Mouse (Mus musculus) kidney, postnatal 0 days (tissue): Measurements from ENCODE around the gene Tbx19. TPM values are rescaled to one million over a fixed set of nuclear protein-coding genes. Genes with fewer than 3 reads are reported as not detected.

Source experiments
- ATAC-seq: fragments of 200-750 bp; cut with Nextera tagmentation; replicated peaks from 2 replicates; pipeline ENCODE4 v1.8.0; 2017; ENCODE audit warnings: low read depth, moderate number of reproducible peaks, moderate TSS enrichment, moderate library complexity; ENCODE audit not compliant: low FRiP score
- DNase-seq: peaks from one replicate; pipeline ENCODE4 v3.0.0-alpha.2; 2016; ENCODE audit warnings: low spot score
- H3K27ac ChIP-seq: fragments of 300-500 bp; sonication (generic); 2 replicates; pipeline ENCODE4 v1.5.1; 2014; ENCODE audit warnings: mild to moderate bottlenecking
- H3K27me3 ChIP-seq: fragments of 300-500 bp; sonication (generic); 2 replicates; pipeline ENCODE4 v1.6.1; 2014; ENCODE audit warnings: low read length, mixed read lengths; ENCODE audit not compliant: insufficient read depth
- H3K36me3 ChIP-seq: fragments of 300-500 bp; sonication (generic); 2 replicates; pipeline ENCODE4 v1.6.1; 2014; ENCODE audit warnings: low read length, mixed read lengths; ENCODE audit not compliant: insufficient read depth
- H3K4me1 ChIP-seq: fragments of 300-500 bp; sonication (generic); replicated peaks from 2 replicates; pipeline ENCODE4 v1.6.1; 2014; ENCODE audit warnings: antibody characterized with exemption, low read length, mixed read lengths; ENCODE audit not compliant: insufficient read depth
- H3K4me2 ChIP-seq: fragments of 300-500 bp; sonication (generic); 2 replicates; pipeline ENCODE4 v1.6.1; 2014; ENCODE audit warnings: mild to moderate bottlenecking, low read length, moderate library complexity, mixed read lengths
- H3K4me3 ChIP-seq: fragments of 300-500 bp; sonication (generic); replicated peaks from 2 replicates; pipeline ENCODE4 v1.5.1; 2014; ENCODE audit warnings: low read depth, low read length
- H3K9ac ChIP-seq: fragments of 300-500 bp; sonication (generic); 2 replicates; pipeline ENCODE4 v1.6.1; 2014; ENCODE audit warnings: low read depth, low read length
- H3K9me3 ChIP-seq: fragments of 300-500 bp; sonication (generic); replicated peaks from 2 replicates; pipeline ENCODE4 v1.6.1; 2016; ENCODE audit warnings: low read length, inconsistent platforms, mixed read lengths
- CTCF ChIP-seq: IDR thresholded peaks from 2 replicates; pipeline ENCODE4 v1.5.1; 2016; ENCODE audit warnings: antibody characterized with exemption, low read depth, mild to moderate bottlenecking, moderate library complexity
- WGBS: fragments of 180-500 bp; shearing (Covaris S2); extraction: QIAGEN DNeasy Blood & Tissue Kit; methylation state at CpG from one replicate; pipeline ENCODE4 v1.1.7; 2014; 5-methylcytosine and 5-hydroxymethylcytosine counted together
- polyA plus RNA-seq: library from polyadenylated mRNA; unstranded; fragments of >200 nt; fragmentation: Nextera tagmentation; extraction: Ambion mirVana; gene quantifications from 2 replicates; pipeline ENCODE4 v1.2.1, GENCODE M21; 2015

The Tbx19 gene
- polyA plus RNA-seq, 1 experiment from 2014 or later = not detected

DNA sequence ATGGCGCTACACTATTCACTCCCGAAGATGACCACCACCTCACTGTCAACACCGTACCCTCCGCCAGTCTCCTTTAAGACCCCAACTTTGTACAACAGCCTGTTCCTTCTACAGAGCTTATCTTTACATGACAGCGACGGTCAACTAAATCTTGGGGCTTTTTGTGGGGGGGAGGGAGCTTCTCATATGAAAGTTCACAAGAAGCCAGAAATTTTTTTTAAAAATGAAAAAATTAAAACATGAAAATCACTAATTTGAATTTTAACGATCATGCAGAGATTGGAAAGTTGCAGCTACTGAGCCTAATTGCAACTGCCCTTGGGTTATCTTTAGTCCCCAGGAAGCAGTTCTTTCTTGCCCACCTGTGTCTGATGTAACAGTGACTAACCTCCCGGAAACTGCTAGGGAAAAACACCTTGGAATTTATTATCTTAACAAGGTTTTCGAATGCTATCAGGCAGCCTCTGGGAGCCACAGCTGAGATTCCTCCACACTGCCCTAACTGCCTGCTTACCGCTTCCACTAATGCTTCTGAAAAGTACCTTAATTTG, 32.2 kb upstream of the Tbx19 start:
- Histone ChIP-seq H3K27me3 (no peaks in the 10 kb centered on the region), H3K36me3 (no peaks in the 10 kb centered on the region), H3K9ac (peak overlapping the region; percentile 85; the same call in 1 of the 2 replicates), H3K4me2 (peak overlapping the region; percentile 74), H3K4me1 (0 out of 2 replicates have a peak, but pooled peaks cover 4% of the 10 kb centered on the region), H3K27ac (peak overlapping the region; percentile 94; the same call in 1 of the 2 replicates), H3K9me3 (no peaks in the 10 kb centered on the region), H3K4me3 (peak overlapping the region; percentile 54)
- WGBS = 54% methylated on average over 10 of the region's 10 CpGs
- TF ChIP-seq CTCF = no peak
- DNase-seq (peak; percentile 24), ATAC-seq (no peak)

DNA sequence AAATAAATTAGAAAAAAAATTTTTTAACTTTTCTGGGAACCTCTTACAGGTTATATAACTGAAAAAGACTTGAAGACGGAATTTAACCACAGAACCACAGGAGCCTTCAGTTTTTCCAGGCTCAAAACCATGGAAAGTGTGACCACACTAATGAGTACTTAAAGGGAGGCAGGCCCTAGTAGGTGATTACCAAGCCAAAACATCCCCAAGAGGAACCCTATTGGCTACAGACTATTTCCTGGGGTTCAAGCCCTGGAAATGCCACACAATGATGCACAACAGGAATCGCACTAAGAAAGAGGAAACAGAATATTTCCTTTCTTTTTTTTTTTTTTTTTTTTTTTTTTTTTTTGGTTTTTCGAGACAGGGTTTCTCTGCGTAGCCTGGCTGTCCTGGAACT, 31.5 kb upstream of the Tbx19 start:
- Histone ChIP-seq H3K27me3 (no peaks in the 10 kb centered on the region), H3K27ac (no peak overlapping the region), H3K9me3 (no peaks in the 10 kb centered on the region), H3K36me3 (peaks cover under 1% of the 10 kb centered on the region; the same call in 1 of the 2 replicates), H3K9ac (no peak overlapping the region), H3K4me1 (0 out of 2 replicates have a peak, but pooled peaks cover 4% of the 10 kb centered on the region), H3K4me3 (no peak overlapping the region), H3K4me2 (peak overlapping the region; percentile 74; the same call in 1 of the 2 replicates)
- ATAC-seq (no peak), DNase-seq (no peak)
- WGBS = 66% methylated on average over 4 of the region's 4 CpGs
- no peak for TF ChIP-seq CTCF

DNA sequence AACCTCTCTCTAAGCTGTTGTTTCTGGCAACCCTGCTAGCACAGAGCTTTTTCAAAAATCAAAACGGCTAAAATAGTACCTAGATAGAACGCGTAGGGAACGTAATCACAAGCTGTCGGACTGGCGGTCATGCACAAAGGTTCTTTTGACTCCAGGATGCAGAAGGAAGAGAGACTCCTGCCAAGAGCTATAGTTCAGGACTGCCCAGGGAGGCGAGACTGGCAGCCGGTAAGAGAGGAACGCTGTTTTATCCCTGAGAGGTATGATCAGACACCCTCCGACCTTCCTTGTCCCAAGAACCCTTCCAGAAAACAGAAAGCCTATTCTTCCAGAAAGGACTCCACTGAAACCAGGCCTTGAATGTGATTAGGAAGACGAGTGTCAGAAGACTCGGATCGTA, 31.0 kb upstream of the Tbx19 start:
- H3K36me3 ChIP-seq = peaks cover 5% of the 10 kb centered on the region; the same call in 1 of the 2 replicates
- ATAC-seq (no peak), DNase-seq (no peak)
- no peak overlapping the region for H3K4me2 ChIP-seq
- no peak overlapping the region for H3K4me3 ChIP-seq
- H3K9ac ChIP-seq = no peak overlapping the region
- no peaks in the 10 kb centered on the region for H3K27me3 ChIP-seq
- 0 out of 2 replicates have a peak, but pooled peaks cover 4% of the 10 kb centered on the region for H3K4me1 ChIP-seq
- no peaks in the 10 kb centered on the region for H3K9me3 ChIP-seq
- no peak for TF ChIP-seq CTCF
- WGBS = 71% methylated on average over 13 of the region's 13 CpGs
- no peak overlapping the region for H3K27ac ChIP-seq

DNA sequence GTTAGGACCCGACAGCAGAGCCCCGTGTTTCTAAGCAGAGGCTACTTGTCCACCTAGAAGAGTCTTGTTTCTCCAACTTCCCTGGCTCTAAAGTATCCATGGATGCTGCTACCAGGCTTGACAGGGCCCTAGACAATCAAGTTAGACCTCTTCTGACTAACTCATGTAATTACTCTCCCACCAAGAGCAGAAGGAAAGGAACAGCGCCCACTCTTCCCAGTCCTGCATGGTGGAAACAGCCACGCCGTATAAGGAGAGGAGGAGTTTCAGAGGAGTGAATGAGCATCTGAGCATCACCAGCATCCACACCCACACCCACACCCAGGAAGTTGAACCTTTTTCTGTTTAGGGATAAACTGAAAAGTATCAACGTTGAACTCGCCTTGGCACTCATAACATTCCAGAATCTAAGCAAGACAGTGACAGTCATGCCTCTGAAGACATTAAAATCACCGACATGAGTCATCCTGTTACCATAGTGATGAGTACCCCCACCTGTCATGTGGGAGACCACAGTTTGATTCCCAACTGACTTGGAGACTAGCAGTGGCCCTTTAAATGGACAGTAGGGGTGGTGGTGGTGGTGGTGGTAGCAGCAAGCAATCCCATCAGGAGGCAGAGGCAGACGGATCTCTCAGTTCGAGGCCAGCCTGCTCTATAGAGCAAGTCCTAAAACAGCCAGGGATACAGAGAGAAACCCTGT, 30.1 kb upstream of the Tbx19 start:
- Histone ChIP-seq H3K9me3 (no peaks in the 10 kb centered on the region), H3K4me2 (no peak overlapping the region), H3K27me3 (no peaks in the 10 kb centered on the region), H3K27ac (no peak overlapping the region), H3K9ac (no peak overlapping the region), H3K4me1 (0 out of 2 replicates have a peak, but pooled peaks cover 4% of the 10 kb centered on the region), H3K4me3 (no peak overlapping the region), H3K36me3 (peaks cover 7% of the 10 kb centered on the region; the same call in 1 of the 2 replicates)
- ATAC-seq (no peak), DNase-seq (no peak)
- WGBS = 86% methylated on average over 10 of the region's 10 CpGs
- no peak for TF ChIP-seq CTCF

DNA sequence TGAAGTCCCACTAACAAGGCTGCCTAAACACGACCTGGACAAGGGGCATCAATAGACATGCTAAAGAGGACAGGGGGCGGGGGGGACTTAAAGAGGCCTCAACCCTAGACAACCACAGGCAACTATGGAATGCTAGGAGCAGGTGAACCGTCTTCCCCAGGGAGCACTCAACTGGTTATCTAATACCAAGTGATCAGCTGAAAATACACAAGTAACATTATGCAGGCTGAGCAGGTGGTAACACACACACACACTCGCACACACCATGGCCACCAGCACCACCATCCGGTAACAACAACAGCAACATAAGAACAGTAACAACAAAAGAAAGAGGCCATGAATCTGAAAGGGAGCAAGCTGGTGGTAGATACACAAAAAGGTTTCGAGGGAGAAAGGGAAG, 29.5 kb upstream of the Tbx19 start:
- no peak for ATAC-seq
- Histone ChIP-seq H3K27me3 (no peaks in the 10 kb centered on the region), H3K9me3 (no peaks in the 10 kb centered on the region), H3K4me2 (no peak overlapping the region), H3K4me1 (0 out of 2 replicates have a peak, but pooled peaks cover 3% of the 10 kb centered on the region), H3K4me3 (no peak overlapping the region), H3K9ac (no peak overlapping the region), H3K36me3 (peaks cover 7% of the 10 kb centered on the region; the same call in 1 of the 2 replicates), H3K27ac (no peak overlapping the region)
- 80% methylated on average over 6 of the region's 6 CpGs for WGBS
- DNase-seq = no peak
- TF ChIP-seq CTCF = no peak

DNA sequence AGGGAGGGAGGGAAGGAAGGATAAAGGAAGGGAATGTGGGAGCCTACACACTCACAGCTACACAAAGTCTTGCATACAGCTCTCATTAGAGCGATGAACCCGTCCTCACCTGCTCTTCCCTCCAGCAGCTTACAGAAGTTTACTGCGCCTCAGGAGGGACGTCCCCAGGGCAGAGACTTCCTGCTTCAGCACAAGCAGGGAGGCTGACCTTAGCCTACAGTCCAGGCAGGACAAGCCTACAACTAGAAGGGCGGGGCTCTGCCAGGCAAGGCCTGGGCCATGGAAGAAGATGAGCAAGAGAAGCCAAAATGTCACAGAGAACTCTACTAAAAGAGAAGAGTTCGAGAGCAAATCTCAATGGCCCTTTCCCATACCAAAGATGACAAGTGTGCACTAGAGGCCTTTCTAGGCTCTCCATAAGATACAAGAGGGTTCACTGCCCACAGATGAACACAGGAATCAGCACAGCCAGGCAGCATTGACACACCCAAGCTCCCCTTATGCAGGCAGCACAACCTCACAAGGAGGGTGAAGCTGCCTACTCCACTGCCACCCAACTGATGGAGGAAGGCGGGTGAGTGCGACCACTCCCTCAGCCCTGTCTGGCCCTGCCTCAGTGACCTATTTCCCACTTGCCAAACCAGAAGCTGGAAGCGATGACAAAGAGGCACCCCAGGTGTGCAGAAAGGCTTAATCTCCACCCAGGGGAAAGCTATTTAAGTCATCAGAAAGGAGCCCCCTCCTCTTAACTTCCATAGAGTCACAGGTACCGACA, 28.4 kb upstream of the Tbx19 start:
- TF ChIP-seq CTCF = no peak
- no peak for DNase-seq
- 78% methylated on average over 10 of the region's 10 CpGs for WGBS
- no peak overlapping the region for H3K27ac ChIP-seq
- no peak overlapping the region for H3K4me2 ChIP-seq
- H3K4me3 ChIP-seq = no peak overlapping the region
- no peak overlapping the region for H3K9ac ChIP-seq
- H3K9me3 ChIP-seq = no peaks in the 10 kb centered on the region
- no peaks in the 10 kb centered on the region for H3K27me3 ChIP-seq
- no peak for ATAC-seq
- H3K36me3 ChIP-seq = peaks cover 10% of the 10 kb centered on the region; the same call in 1 of the 2 replicates
- H3K4me1 ChIP-seq = no peaks in the 10 kb centered on the region
